Mouse (Mus musculus): ENCODE results near the gene Ccdc71.

Gene Ccdc71

GRCm38 (mm10) chr9:108459939-108460318 is 398 bp upstream of the Ccdc71 start:
- peak in 1 of 2 experiments; percentile 16 for DNase-seq

DNA sequence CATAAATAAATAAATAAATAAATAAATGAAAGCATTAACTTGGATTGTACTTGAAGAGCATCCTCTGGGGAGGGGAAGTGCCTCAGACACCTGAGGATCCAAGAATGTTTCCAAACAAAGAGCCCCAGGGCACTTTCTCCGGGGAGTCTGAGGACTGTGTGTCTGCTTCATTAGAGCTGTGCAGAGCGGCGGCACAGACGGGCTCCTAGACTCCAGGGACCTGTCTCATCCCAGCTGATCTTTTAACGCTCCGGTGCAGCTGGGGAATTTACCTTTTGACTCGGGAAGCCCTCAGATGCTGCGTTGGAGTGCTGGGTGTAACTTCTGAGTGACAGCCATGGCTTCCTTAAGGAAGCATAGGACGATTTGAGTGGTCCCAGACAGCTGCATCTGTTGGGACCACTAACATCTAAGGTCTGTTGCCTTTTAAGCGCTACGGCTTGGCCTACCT is 879 bp downstream of the Ccdc71 start, which contains the start of gene Klhdc8b:
TSS of gene Klhdc8b (minus strand) at position 401 of the 451 bp plus-strand sequence.
- no peak for DNase-seq

DNA sequence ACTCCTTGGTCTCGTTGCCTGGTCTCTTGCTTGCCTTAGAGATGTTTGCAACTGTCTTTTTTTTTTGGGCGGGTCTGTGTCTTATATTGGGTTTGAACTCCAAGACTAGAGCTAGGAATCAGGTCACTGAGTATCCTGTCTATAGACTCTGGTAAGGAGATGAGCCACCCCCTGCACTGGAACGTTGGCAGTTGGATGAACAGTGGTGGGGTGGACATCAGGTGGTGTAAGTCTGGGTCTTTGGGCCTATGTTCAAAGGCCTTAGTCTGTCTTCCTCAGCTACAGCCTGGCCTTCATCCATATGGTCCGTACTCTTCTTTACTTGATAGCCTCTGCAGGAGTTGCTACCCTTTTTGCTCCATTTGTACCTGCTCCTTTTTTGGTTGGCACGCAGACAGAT is 1.3 kb downstream of the Ccdc71 start:
- no peak for DNase-seq

- peak in 1 of 2 experiments; percentile 36 for DNase-seq
Observed at GRCm38 (mm10) chr9:108462192-108462591, 1.9 kb downstream of the Ccdc71 start.

DNA sequence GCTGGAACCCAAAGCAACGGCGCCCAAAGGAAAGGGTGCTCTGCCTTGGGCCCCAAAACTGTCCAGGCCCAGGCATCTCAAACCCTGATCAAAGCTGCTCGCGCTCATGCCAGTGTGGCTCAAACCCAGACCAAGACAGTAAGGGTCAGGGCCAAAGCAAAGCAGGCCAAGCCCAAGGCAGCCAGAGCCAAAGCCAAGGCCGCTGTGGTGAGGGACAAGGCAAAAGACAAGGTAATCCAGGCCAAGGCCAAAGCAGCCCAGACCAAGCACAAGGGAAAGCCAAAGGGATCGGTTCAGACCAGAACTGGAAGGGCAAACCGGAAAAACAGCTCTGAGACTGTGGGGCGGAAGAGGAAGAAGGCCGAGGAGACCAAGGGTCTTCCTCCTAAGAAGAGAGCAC is 3.4 kb downstream of the Ccdc71 start:
- DNase-seq, result no peak

DNA sequence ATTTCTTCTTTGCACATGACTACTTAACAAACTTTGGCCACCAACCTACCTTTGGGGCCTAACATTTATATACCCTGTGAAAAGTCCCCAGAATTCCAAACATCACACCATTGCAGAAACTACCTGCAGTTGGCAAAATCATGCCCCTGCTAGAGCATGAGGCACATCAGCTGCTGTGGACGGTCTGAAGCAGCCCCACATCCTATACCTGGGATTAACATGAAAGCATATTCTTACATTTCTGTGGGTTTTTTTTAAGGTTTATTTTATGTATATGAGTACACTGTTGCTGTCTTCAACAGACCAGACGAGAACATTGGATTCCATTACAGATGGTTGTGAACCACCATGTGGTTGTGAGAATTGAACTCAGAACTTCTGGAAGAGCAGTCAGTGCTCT is 5.9 kb downstream of the Ccdc71 start:
- no peak for DNase-seq

GRCm38 (mm10) chr9:108469430-108469829 is 9.1 kb downstream of the Ccdc71 start:
- no peak for DNase-seq

DNA sequence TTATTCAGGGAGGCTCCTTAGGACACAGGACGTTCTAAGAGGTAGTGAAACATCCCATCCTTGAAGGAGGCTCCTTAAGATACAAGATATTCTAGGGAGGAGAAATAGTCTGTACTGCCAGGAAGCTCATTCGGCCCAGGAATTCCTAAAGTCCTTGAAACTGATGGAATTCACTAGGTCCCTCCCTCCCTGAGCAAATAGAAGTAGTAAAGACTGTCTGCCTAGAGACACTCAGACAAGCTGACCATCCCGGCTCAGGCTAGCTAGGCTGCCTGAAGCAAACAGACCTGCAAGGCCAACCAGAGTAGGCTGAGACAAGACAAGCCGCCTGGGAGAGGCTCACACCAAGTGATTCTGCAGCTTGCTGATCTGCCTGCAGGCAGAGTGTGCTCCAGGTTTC is 9.5 kb downstream of the Ccdc71 start:
- DNase-seq, result no peak

DNA sequence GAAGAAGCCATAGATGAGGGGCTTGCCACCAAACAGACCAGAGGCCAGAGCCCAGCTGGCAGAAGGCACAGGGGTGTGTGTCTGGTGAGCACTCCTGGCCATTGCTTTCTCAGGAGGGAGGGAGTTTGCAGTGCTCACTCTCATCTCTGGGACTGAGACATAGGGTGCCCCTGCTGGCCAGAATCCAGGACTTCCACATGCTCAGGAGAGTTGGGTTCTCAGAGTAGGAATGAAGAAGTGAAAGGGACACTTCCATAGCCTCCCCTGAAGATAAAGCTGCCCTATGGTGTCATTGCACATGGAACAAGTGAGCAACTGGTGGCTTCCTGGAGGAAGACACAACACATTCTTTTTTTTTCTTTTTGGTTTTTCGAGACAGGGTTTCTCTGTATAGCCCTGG is 14.2 kb downstream of the Ccdc71 start:
- no peak for DNase-seq

GRCm38 (mm10) chr9:108478638-108479156 is 18.4 kb downstream of the Ccdc71 start:
- DNase-seq, result peak; percentile 83 to 86

DNA sequence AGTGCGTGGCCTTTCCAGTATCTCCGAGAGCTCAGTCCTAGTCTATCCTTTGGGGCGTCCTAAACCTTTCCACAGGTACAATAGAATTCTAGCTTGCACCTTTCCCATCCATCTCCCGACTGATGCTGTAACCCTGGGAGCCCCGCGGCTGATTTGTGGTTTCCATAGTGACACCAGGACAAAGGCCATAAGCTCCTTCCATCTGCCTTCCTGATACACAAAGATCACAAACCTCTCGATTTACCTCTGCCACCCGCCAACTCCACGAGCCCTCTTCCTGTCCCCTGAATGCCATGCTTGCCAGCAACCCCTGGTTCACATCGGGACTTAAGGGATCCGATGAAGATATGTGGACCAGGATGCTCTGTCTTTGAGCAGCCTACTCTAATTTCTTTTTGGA is 18.9 kb downstream of the Ccdc71 start:
- no peak for DNase-seq

GRCm38 (mm10) chr9:108479721-108480351 is 19.5 kb downstream of the Ccdc71 start, which contains the start of gene Lamb2:
Lamb2 (plus strand) TSS chr9:108479736.
- peak; percentile 36 to 40 for DNase-seq

DNA sequence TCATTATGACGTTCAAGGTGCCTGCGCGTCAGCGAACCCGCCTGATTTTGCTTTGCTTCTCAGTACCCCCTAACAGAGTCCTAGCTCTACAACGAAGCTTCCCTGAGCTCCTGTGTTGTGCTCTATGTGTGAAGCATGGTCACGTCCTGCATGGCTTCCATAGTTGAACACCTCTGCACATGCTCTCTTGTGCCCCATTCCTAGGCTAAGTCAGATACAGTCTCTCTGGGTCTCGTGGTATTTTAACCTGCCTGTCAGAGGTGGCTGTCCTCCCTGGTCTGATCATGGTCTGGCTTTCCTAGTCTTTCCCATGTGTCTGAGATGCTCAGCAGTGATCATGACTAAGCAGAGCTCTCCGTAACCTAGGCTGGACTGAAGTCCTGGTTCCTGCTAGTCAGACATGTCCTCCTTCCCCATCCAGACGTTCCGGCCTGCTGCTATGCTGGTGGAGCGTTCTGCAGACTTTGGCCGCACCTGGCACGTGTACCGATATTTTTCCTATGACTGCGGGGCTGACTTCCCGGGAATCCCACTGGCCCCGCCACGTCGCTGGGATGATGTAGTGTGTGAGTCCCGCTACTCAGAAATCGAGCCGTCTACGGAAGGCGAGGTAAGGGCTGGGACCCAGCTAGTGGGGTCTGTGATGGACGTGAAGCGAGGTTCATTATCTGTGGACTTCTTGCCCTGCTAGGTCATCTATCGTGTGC is 20.6 kb downstream of the Ccdc71 start:
- no peak for DNase-seq

- no peak for DNase-seq
Observed at GRCm38 (mm10) chr9:108481520-108482210, 21.3 kb downstream of the Ccdc71 start.

GRCm38 (mm10) chr9:108483051-108483790 is 22.9 kb downstream of the Ccdc71 start:
- DNase-seq, result no peak

GRCm38 (mm10) chr9:108484021-108484420 is 23.7 kb downstream of the Ccdc71 start:
- no peak for DNase-seq

DNA sequence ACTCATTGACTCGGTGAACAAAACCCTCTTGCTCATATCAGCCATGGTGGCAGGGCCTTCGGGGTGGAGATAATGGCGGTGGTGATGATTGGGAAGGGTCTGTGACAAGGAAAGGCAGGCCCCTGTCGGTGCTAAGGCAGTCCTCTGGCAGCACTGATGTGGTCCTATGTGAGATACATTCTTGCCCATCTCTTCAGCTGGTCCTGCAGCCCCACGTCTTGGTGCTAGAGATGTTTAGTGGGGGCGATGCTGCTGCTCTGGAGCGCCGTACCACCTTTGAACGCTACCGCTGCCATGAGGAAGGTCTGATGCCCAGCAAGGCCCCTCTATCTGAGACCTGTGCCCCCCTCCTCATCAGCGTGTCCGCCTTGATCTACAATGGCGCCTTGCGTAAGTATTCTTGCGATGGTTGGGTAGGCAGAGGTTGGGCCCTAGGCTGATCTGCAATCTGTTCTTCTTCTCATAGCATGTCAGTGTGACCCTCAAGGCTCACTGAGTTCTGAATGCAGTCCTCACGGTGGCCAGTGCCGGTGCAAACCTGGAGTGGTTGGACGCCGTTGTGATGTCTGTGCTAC is 25.1 kb downstream of the Ccdc71 start:
- DNase-seq, result no peak

- DNase-seq, result no peak
Observed at GRCm38 (mm10) chr9:108486973-108487530, 26.7 kb downstream of the Ccdc71 start.

- no peak for DNase-seq
Observed at GRCm38 (mm10) chr9:108488403-108488802, 28.1 kb downstream of the Ccdc71 start.

- no peak for DNase-seq
Observed at GRCm38 (mm10) chr9:108489215-108489614, 28.9 kb downstream of the Ccdc71 start.

GRCm38 (mm10) chr9:108489702-108490558 is 29.6 kb downstream of the Ccdc71 start:
- DNase-seq, result no peak
